Mouse (Mus musculus) stomach, embryonic 14.5 days (tissue): ENCODE measurements at regions not wholly inside any gene's neighbourhood (a gene's known extent, or its start where the extent isn't known, plus 50 kb on each side); places are given as distances from the start of the nearest gene placed in this dataset.
"Not testable (repeated sequence)": the region's sequence is repeated elsewhere in the genome, so short reads cannot be mapped to it uniquely, and the experiment has no call there.

Experiments used
- ATAC-seq: fragments of 200-750 bp; cut with Nextera tagmentation; 2 replicates; pipeline ENCODE4 v1.8.0; 2017; ENCODE audit warnings: low read depth, moderate TSS enrichment; ENCODE audit not compliant: insufficient number of reproducible peaks, insufficient read depth, low FRiP score
- H3K27ac ChIP-seq: fragments of 300-500 bp; sonication (generic); 2 replicates; pipeline ENCODE4 v1.5.1; 2014; ENCODE audit warnings: mild to moderate bottlenecking, low read length, moderate library complexity, mixed read lengths
- H3K27me3 ChIP-seq: fragments of 300-500 bp; sonication (generic); 2 replicates; pipeline ENCODE4 v1.6.1; 2014; ENCODE audit warnings: low read length, control low read depth, mixed read lengths; ENCODE audit not compliant: control insufficient read depth, insufficient read depth
- H3K36me3 ChIP-seq: fragments of 300-500 bp; sonication (generic); 2 replicates; pipeline ENCODE4 v1.6.1; 2014; ENCODE audit warnings: mild to moderate bottlenecking, control low read depth, low read length, moderate library complexity, mixed read lengths; ENCODE audit not compliant: control insufficient read depth, insufficient read depth
- H3K4me1 ChIP-seq: fragments of 300-500 bp; sonication (generic); 2 replicates; pipeline ENCODE4 v1.6.1; 2014; ENCODE audit warnings: low read length, control low read depth, mixed read lengths; ENCODE audit not compliant: control insufficient read depth, insufficient read depth
- H3K4me2 ChIP-seq: fragments of 300-500 bp; sonication (generic); replicated peaks from 2 replicates; pipeline ENCODE4 v1.6.1; 2014; ENCODE audit warnings: low read depth, low read length, control low read depth
- H3K4me3 ChIP-seq: fragments of 300-500 bp; sonication (generic); 2 replicates; pipeline ENCODE4 v1.5.1; 2014; ENCODE audit warnings: low read depth, low read length, control low read depth
- H3K9ac ChIP-seq: fragments of 300-500 bp; sonication (generic); replicated peaks from 2 replicates; pipeline ENCODE4 v1.6.1; 2014; ENCODE audit warnings: low read depth, mild to moderate bottlenecking, control low read depth, low read length, moderate library complexity, mixed read lengths
- H3K9me3 ChIP-seq: fragments of 300-500 bp; sonication (generic); 2 replicates; pipeline ENCODE4 v1.6.1; 2016; ENCODE audit warnings: low read depth, low read length, control low read depth; ENCODE audit not compliant: control insufficient read depth
- WGBS: fragments of 180-500 bp; shearing (Covaris S2); extraction: QIAGEN DNeasy Blood & Tissue Kit; methylation state at CpG from one replicate; pipeline ENCODE4 v1.1.7; 2014; 5-methylcytosine and 5-hydroxymethylcytosine counted together

DNA sequence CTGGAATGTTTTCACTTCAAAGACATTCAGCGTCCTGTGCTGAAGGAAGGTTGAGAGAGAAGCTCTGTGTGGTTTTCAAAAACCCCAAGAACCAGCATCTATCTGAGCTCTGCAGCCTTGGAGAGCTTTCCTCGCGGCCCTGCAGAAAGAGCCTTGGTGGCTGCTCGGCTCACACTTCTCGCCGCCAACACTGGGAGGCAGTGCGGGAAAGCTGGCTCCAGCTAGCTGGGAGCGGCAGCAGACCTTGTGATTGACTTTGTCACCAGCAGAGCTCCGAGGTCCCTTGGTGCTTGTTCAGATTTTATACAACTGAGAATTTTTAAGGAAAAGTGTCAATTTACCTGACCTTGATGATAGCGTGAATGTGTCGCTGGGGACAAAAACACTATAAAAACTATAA is 299.4 kb downstream of the Nkx6-1 start:
- WGBS: 10% methylated on average over 11 of the region's 11 CpGs
- ATAC-seq: no peak
- H3K27me3 ChIP-seq: 0 out of 2 replicates have a peak, but pooled peaks cover 3% of the 10 kb centered on the region
- no peaks in the 10 kb centered on the region for H3K9me3 ChIP-seq
- no peak overlapping the region for H3K4me3 ChIP-seq
- H3K4me2 ChIP-seq: no peak overlapping the region
- H3K27ac ChIP-seq: no peak overlapping the region
- no peaks in the 10 kb centered on the region for H3K4me1 ChIP-seq
- H3K36me3 ChIP-seq: no peaks in the 10 kb centered on the region
- no peak overlapping the region for H3K9ac ChIP-seq

DNA sequence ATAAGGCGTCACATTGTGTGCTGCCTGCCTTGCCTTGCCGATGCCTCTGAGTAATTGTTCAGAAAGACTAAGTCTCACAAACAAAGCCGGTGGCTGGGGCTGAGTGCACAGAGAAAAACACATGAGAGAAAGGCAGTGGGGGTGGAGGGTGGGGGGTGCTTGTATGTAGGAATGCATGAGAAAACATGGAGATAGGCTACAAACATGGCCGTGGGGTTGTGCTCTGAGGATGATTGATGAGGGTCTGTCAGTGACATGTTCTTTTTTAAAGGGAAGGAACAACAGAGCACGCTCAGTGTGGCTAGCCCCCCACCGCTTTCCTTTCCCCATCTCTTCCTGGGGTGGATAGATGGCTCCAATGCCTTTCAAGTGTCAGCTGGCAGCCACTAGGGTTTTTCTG is 304.8 kb downstream of the Nkx6-1 start:
- H3K9me3 ChIP-seq: no peaks in the 10 kb centered on the region
- no peak for ATAC-seq
- no peak overlapping the region for H3K27ac ChIP-seq
- H3K9ac ChIP-seq: no peak overlapping the region
- H3K4me3 ChIP-seq: no peak overlapping the region
- H3K36me3 ChIP-seq: no peaks in the 10 kb centered on the region
- no peaks in the 10 kb centered on the region for H3K4me1 ChIP-seq
- H3K4me2 ChIP-seq: no peak overlapping the region
- 58% methylated on average over 6 of the region's 6 CpGs for WGBS
- no peaks in the 10 kb centered on the region for H3K27me3 ChIP-seq

DNA sequence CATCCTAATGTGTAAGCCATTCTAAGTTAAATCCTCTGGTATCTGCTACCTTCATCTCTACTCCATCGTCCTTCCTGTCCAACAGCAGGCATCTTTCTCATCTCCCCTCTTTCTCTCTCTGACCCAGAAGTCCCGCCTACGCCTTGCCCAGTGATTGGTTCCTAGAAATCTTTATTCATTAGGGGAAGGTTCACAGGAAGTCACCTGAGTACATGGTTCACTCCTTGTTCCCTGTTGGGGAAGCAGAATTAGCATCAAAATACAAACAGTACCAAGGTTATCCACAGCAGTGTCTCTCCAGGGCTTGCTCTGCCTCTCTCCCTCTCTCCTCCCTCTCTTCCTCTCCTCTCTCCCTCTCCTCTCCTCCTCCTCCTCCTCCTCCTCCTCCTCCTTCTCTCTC is 319.4 kb downstream of the Nkx6-1 start:
- no peaks in the 10 kb centered on the region for H3K36me3 ChIP-seq
- H3K27ac ChIP-seq: no peak overlapping the region
- no peaks in the 10 kb centered on the region for H3K9me3 ChIP-seq
- H3K4me3 ChIP-seq: no peak overlapping the region
- no peak for ATAC-seq
- WGBS: 80% methylated on average over 3 of the region's 3 CpGs
- H3K27me3 ChIP-seq: no peaks in the 10 kb centered on the region
- H3K4me1 ChIP-seq: no peaks in the 10 kb centered on the region
- no peak overlapping the region for H3K4me2 ChIP-seq
- H3K9ac ChIP-seq: no peak overlapping the region

DNA sequence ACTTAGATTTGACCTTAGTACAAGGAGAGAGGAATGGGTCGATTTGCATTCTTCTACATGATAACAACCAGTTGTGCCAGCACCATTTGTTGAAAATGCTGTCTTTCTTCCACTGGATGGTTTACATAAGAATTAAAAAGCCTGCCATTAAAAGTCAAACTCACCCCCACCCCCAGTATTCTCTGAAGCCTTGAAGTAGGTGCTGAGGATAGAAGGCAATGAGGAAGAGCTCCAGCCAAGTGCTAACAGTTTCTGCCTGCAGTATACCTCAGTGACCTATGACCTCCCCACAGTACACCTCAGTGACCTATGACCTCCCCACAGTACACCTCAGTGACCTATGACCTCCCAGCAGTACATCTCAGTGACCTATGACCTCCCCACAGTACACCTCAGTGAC is 328.4 kb downstream of the Nkx6-1 start:
- H3K9ac ChIP-seq, H3K4me2 ChIP-seq, H3K4me3 ChIP-seq, H3K36me3 ChIP-seq, H3K9me3 ChIP-seq, ATAC-seq, H3K27me3 ChIP-seq, H3K27ac ChIP-seq, H3K4me1 ChIP-seq: not testable (repeated sequence)
- WGBS: no CpG with 5 or more reads among the region's 1 CpGs

DNA sequence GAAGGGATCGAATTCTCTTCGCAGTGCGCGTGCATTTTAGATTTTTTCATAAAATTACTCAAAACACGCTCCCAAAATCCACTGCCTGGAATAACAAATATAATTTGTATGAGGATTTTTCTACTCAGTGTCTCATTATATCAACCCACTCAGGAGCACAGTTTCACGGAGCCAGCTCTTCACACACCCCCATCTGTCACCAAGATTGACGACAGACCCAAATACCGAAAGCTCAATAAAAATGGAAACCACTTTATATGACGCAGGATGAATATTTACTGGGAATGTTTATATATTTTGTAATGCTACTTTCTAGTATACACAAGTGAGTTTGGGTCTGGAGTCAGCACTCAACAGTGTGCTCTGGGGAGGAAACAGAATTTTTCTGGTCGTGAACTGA is 333.0 kb downstream of the Nkx6-1 start:
- Histone ChIP-seq H3K9ac (no peak overlapping the region), H3K4me3 (no peak overlapping the region), H3K4me1 (no peaks in the 10 kb centered on the region), H3K4me2 (no peak overlapping the region), H3K27ac (no peak overlapping the region), H3K27me3 (no peaks in the 10 kb centered on the region), H3K36me3 (no peaks in the 10 kb centered on the region), H3K9me3 (no peaks in the 10 kb centered on the region)
- no peak for ATAC-seq
- 77% methylated on average over 10 of the region's 10 CpGs for WGBS

DNA sequence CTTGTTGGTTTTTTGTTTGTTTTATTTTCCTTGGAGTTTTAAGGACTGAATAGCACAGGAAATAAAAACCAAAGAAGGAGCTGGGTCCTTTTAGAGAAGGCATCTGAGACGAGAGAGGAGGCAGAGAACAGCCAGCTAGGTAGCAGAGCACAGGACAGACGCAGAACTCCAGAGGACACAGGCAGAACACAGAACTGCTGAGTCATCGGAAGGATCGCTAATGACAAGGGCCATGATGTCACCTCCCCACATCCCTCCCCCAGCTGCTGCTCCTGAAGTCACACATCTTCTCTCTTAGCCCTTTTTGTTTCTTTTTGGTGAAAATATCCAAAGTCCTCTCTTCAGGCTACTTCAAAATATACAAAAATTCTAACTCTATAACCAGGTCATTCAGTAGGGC is 338.7 kb downstream of the Nkx6-1 start:
- Histone ChIP-seq H3K4me1 (peaks cover 3% of the 10 kb centered on the region; the same call in 1 of the 2 replicates), H3K4me2 (no peak overlapping the region), H3K9ac (no peak overlapping the region), H3K9me3 (no peaks in the 10 kb centered on the region), H3K36me3 (no peaks in the 10 kb centered on the region), H3K27me3 (no peaks in the 10 kb centered on the region), H3K27ac (no peak overlapping the region), H3K4me3 (no peak overlapping the region)
- 59% methylated on average over 4 of the region's 4 CpGs for WGBS
- ATAC-seq: no peak

DNA sequence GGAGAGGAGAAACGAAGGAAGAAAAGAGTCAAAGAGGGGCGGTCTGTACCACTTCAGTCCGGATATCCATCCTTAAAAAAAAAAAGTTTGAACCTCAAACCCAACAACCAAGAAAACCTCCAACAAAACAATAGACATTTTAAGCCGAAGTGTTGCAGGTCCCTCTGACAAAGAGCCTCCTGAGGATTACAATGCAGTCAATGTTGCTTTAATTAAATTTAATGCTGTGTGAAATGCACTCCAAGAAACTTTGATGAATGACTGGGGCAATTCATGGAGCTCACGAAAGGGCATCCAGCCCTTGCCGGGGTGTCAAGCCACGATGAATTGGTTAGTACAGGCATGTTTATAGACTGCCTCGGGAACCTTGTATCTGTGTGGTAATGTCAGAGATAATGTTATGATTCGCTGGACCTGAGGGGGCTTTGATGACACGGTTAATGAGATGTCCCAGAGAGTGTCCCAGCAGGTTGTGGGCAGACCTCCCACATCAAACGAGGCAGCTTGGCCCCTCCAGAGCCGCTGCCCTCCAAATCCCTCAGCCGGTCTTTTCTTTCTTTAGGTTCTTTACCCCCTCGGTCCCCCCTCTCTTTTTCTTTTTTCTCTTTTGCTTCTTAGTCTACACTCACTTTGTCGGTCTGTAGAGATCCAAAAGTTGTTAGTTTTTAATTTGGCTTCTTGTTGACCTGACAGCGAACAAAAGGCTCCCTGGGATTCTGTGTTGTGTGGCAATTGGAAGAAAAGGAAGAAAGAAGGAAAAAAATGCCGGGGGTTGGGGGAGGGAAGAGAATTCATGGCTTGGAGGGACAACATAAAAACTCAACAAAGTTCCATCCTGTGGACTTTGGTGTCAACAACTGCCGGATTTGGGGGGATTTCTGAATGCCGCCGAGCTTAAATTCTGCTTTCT is 341.5 kb downstream of the Nkx6-1 start:
- Histone ChIP-seq H3K4me3 (no peak overlapping the region), H3K4me2 (no peak overlapping the region), H3K9me3 (no peaks in the 10 kb centered on the region), H3K4me1 (peaks cover 3% of the 10 kb centered on the region; the same call in 1 of the 2 replicates), H3K27me3 (no peaks in the 10 kb centered on the region), H3K36me3 (no peaks in the 10 kb centered on the region), H3K27ac (no peak overlapping the region), H3K9ac (no peak overlapping the region)
- WGBS: 18% methylated on average over 20 of the region's 20 CpGs
- ATAC-seq: no peak

DNA sequence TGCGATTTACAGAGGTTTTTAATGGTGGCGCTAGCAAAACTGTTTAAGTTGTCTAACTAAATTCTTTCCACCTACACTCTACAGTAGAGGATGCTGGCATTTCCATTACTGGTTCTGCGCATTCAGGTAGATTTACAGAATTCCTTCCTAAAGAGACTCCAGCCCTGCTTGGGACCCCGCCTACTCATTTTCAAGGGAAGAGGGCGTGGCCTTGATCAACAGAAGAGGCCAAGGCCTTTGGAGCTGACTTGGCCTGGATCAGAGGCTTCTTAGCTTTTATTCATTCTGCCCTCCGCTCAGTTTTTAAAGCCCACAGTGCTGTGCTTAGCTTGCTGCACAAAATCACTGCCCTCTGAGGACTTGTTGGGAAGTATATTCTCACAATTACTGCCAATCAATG is 364.8 kb downstream of the Nkx6-1 start:
- no peak for ATAC-seq
- Histone ChIP-seq H3K9ac (no peak overlapping the region), H3K36me3 (no peaks in the 10 kb centered on the region), H3K27me3 (no peaks in the 10 kb centered on the region), H3K4me3 (no peak overlapping the region), H3K4me2 (no peak overlapping the region), H3K9me3 (no peaks in the 10 kb centered on the region), H3K27ac (no peak overlapping the region), H3K4me1 (no peaks in the 10 kb centered on the region)
- WGBS: 80% methylated on average over 6 of the region's 6 CpGs

DNA sequence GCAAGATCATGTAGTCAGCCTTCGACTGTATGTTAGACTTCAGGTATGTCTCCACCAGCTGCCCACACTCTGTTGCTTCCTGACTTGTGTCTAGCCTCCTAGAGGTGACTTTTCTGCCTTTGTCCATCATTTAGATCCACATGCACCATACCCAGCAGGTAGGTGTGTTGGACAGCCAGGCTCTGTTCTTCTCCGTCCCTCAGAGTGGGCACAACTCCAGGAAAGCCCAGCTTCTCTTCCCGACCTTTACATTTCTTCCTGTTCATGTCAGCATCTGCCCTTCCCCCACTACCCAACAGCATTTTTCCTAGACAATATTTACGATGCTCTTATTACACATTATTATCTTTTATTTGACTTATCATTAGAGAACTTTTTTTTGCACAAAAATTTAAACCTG is 366.4 kb downstream of the Nkx6-1 start:
- H3K27me3 ChIP-seq: no peaks in the 10 kb centered on the region
- no peaks in the 10 kb centered on the region for H3K4me1 ChIP-seq
- no peaks in the 10 kb centered on the region for H3K9me3 ChIP-seq
- H3K36me3 ChIP-seq: no peaks in the 10 kb centered on the region
- 69% methylated on average over 4 of the region's 4 CpGs for WGBS
- H3K27ac ChIP-seq: no peak overlapping the region
- no peak for ATAC-seq
- no peak overlapping the region for H3K4me3 ChIP-seq
- no peak overlapping the region for H3K9ac ChIP-seq
- no peak overlapping the region for H3K4me2 ChIP-seq
